Mouse (Mus musculus) olfactory bulb, adult 2 months (tissue): Measurements from ENCODE around the gene Ntm.

Experiments
- CTCF ChIP-seq: fragments of 200-500 bp; IDR thresholded peaks from 2 replicates; pipeline ENCODE4 v1.5.1; 2012; ENCODE audit warnings: low read depth, mild to moderate bottlenecking, low read length, moderate library complexity; ENCODE audit not compliant: insufficient read depth
- POLR2A ChIP-seq: fragments of 200-500 bp; IDR thresholded peaks from 2 replicates; pipeline ENCODE4 v1.6.1; 2012; ENCODE audit warnings: mild to moderate bottlenecking, low read depth, low read length, moderate library complexity; ENCODE audit not compliant: insufficient read depth

- no peak for TF ChIP-seq CTCF
- TF ChIP-seq POLR2A: no peak
Observed at GRCm38 (mm10) chr9:29025104-29025503, 937.8 kb downstream of the Ntm start.
